Mouse (Mus musculus) liver, embryonic 14.5 days (tissue): ENCODE measurements at regions not wholly inside any gene's neighbourhood (a gene's known extent, or its start where the extent isn't known, plus 50 kb on each side); places are given as distances from the start of the nearest gene placed in this dataset.

Experiments
- ATAC-seq: fragments of 200-750 bp; cut with Nextera tagmentation; 2 replicates; pipeline ENCODE4 v1.8.0; 2017; ENCODE audit warnings: moderate number of reproducible peaks, mild to moderate bottlenecking, moderate library complexity; ENCODE audit not compliant: insufficient read depth
- DNase-seq, 3 experiments: peaks; one replicate each; pipeline ENCODE4 v3.0.0-alpha.2; 2012 to 2013; ENCODE audit warnings: low read depth in 3 of 3, low spot score in 3 of 3
- H3K27ac ChIP-seq: fragments of 300-500 bp; sonication (generic); 2 replicates; pipeline ENCODE4 v1.5.1; 2014; ENCODE audit warnings: moderate library complexity, mild to moderate bottlenecking, control low read depth, inconsistent platforms
- H3K27me3 ChIP-seq: fragments of 300-500 bp; sonication (generic); 2 replicates; pipeline ENCODE4 v1.6.1; 2014; ENCODE audit warnings: mild to moderate bottlenecking, low read length, moderate library complexity; ENCODE audit not compliant: control insufficient read depth, insufficient read depth
- H3K36me3 ChIP-seq: fragments of 300-500 bp; sonication (generic); replicated peaks from 2 replicates; pipeline ENCODE4 v1.6.1; 2014; ENCODE audit warnings: low read depth; ENCODE audit not compliant: control insufficient read depth, insufficient read depth
- H3K4me1 ChIP-seq, 2 experiments: fragments of 200-500 bp in 1 of 2; fragments of 300-500 bp in 1 of 2; sonication (generic) in 1 of 2; replicated peaks; 2 replicates each; pipeline ENCODE4 v1.6.1; 2012 to 2014; ENCODE audit warnings: antibody characterized with exemption in 1 of 2, inconsistent platforms in 1 of 2, low read length in 1 of 2; ENCODE audit not compliant: control insufficient read depth in 2 of 2, insufficient read depth in 2 of 2
- H3K4me2 ChIP-seq: fragments of 300-500 bp; sonication (generic); 2 replicates; pipeline ENCODE4 v1.6.1; 2014; ENCODE audit warnings: low read depth, mild to moderate bottlenecking, control low read depth, moderate library complexity
- H3K4me3 ChIP-seq, 2 experiments: fragments of 200-500 bp in 1 of 2; fragments of 300-500 bp in 1 of 2; sonication (generic) in 1 of 2; 2 replicates each; pipeline ENCODE4 v1.5.1; 2012 to 2014; ENCODE audit warnings: low read depth in 2 of 2, low read length in 2 of 2, mild to moderate bottlenecking in 2 of 2, control low read depth in 1 of 2, inconsistent platforms in 1 of 2, moderate library complexity in 1 of 2; ENCODE audit not compliant: insufficient read depth in 1 of 2
- H3K9ac ChIP-seq: fragments of 300-500 bp; sonication (generic); replicated peaks from 2 replicates; pipeline ENCODE4 v1.6.1; 2014; ENCODE audit warnings: mild to moderate bottlenecking, control low read depth, moderate library complexity
- H3K9me3 ChIP-seq: fragments of 300-500 bp; sonication (generic); 2 replicates; pipeline ENCODE4 v1.6.1; 2016; ENCODE audit warnings: low read length, mixed read lengths; ENCODE audit not compliant: control insufficient read depth
- CTCF ChIP-seq: IDR thresholded peaks from 2 replicates; pipeline ENCODE4 v1.5.1; 2016; ENCODE audit warnings: antibody characterized with exemption, low read depth, control low read depth
- EP300 ChIP-seq: IDR thresholded peaks from 2 replicates; pipeline ENCODE4 v1.6.1; 2016; ENCODE audit warnings: antibody characterized with exemption, low read depth
- WGBS: fragments of 180-500 bp; shearing (Covaris S2); extraction: QIAGEN DNeasy Blood & Tissue Kit; methylation state at CpG from one replicate; pipeline ENCODE4 v1.1.7; 2014; ENCODE audit not compliant: insufficient replicate concordance; 5-methylcytosine and 5-hydroxymethylcytosine counted together

DNA sequence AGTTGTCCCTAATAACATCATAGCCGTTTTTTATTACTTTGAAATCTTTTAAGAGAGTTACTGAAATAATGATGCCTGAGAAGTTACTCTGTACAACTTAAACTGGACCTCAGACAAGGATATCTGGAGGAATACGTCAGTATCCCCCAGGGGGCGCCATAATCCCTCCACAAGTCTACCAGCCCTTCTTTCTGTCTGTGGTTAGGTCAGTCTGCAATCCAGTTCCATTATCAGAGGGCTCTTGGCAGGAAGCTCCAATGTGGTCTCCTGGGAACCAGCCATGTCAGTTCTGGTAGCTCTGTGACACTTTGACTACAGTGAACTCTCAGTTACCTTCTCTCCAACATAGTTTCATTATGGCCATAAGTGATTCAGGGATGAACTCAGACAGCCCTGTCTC is 166.7 kb upstream of the Rps6ka3 start:
- Histone ChIP-seq H3K27ac (no peak overlapping the region), H3K9me3 (no peaks in the 10 kb centered on the region), H3K4me1 (no peaks in the 10 kb centered on the region), H3K4me2 (no peak overlapping the region), H3K9ac (no peak overlapping the region), H3K4me3 (no peak overlapping the region), H3K36me3 (no peaks in the 10 kb centered on the region), H3K27me3 (no peaks in the 10 kb centered on the region)
- TF ChIP-seq EP300 (no peak), CTCF (peak; percentile 51)
- peak in 1 of 3 experiments; percentile 9 for DNase-seq
- WGBS: 7% methylated on average over 3 of the region's 3 CpGs
- ATAC-seq: no peak

GRCm38 (mm10) chrX:159047876-159048275 is 162.2 kb upstream of the Rps6ka3 start:
- Histone ChIP-seq H3K27ac (no peak overlapping the region), H3K9ac (no peak overlapping the region), H3K36me3 (no peaks in the 10 kb centered on the region), H3K9me3 (no peaks in the 10 kb centered on the region), H3K4me2 (no peak overlapping the region), H3K4me1 (no peaks in the 10 kb centered on the region), H3K27me3 (no peaks in the 10 kb centered on the region), H3K4me3 (no peak overlapping the region)
- no peak for ATAC-seq
- no peak for DNase-seq
- TF ChIP-seq EP300 (no peak), CTCF (no peak)
- WGBS: 46% methylated on average over 2 of the region's 2 CpGs

GRCm38 (mm10) chrX:159055689-159056461 is 154.2 kb upstream of the Rps6ka3 start:
- H3K4me3 ChIP-seq: no peak overlapping the region
- DNase-seq (no peak), ATAC-seq (no peak)
- WGBS: 26% methylated on average over 8 of the region's 8 CpGs
- H3K36me3 ChIP-seq: no peaks in the 10 kb centered on the region
- H3K9ac ChIP-seq: no peak overlapping the region
- TF ChIP-seq CTCF: no peak
- no peak for TF ChIP-seq EP300
- no peak overlapping the region for H3K4me2 ChIP-seq
- H3K4me1 ChIP-seq: no peaks in the 10 kb centered on the region
- H3K27me3 ChIP-seq: no peaks in the 10 kb centered on the region
- H3K9me3 ChIP-seq: no peaks in the 10 kb centered on the region
- no peak overlapping the region for H3K27ac ChIP-seq

GRCm38 (mm10) chrX:159056462-159056805 is 153.7 kb upstream of the Rps6ka3 start:
- Histone ChIP-seq H3K4me1 (no peaks in the 10 kb centered on the region), H3K9ac (no peak overlapping the region), H3K36me3 (no peaks in the 10 kb centered on the region), H3K27me3 (no peaks in the 10 kb centered on the region), H3K4me2 (no peak overlapping the region), H3K9me3 (no peaks in the 10 kb centered on the region), H3K4me3 (no peak overlapping the region), H3K27ac (no peak overlapping the region)
- DNase-seq (no peak), ATAC-seq (no peak)
- TF ChIP-seq EP300 (no peak), CTCF (no peak)

- Histone ChIP-seq H3K27me3 (no peaks in the 10 kb centered on the region), H3K4me2 (no peak overlapping the region), H3K27ac (no peak overlapping the region), H3K4me1 (no peaks in the 10 kb centered on the region), H3K4me3 (no peak overlapping the region), H3K9ac (no peak overlapping the region), H3K9me3 (no peaks in the 10 kb centered on the region), H3K36me3 (no peaks in the 10 kb centered on the region)
- TF ChIP-seq CTCF (no peak), EP300 (no peak)
- ATAC-seq (no peak), DNase-seq (no peak)
Measured at GRCm38 (mm10) chrX:159058931-159059330, 151.2 kb upstream of the Rps6ka3 start.
